Mouse (Mus musculus): ENCODE measurements at regions not wholly inside any gene's neighbourhood (a gene's known extent, or its start where the extent isn't known, plus 50 kb on each side); places are given as distances from the start of the nearest gene placed in this dataset.

DNA sequence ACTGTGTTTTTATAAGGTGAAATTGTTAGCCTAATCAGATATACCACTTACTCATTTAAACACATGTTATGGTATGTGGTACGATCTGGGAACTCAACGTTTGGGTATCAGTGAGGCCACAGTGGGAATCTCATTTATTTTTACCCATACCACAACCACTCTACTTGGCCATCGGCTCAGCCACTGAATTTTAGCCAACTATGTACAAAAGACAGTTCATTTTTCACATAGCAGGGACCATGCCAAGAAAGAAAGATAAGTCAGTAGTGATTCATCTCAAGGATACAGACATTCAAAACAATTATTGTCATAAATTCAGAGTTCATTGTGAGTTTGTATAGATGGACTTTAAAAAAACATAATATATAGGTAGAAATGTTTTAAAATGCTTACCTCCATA is 634.7 kb upstream of the Adgrl2 start:
- TF ChIP-seq CTCF (IDR thresholded peaks at IDR 0.05; ENCODE audit: borderline replicate concordance, control insufficient read depth, extremely low read depth, insufficient read depth, low read length, poor library complexity) (no peak), POLR2A (IDR thresholded peaks at IDR 0.05; ENCODE audit: control insufficient read depth, extremely low read depth, insufficient read depth, low read length, poor library complexity) (no peak)

Data from thymus, adult 2 months (tissue).